Mouse (Mus musculus) embryonic facial prominence, embryonic 12.5 days (tissue): ENCODE measurements around the gene Cyp4f37. TPM values are rescaled to one million over a fixed set of nuclear protein-coding genes. Genes with fewer than 3 reads are reported as not detected.

ENCODE experiments used
- polyA plus RNA-seq: library from polyadenylated mRNA; unstranded; fragments of >200 nt; fragmentation: Nextera tagmentation; extraction: Ambion mirVana; gene quantifications from 2 replicates; pipeline ENCODE4 v1.2.1, GENCODE M21; 2016

The Cyp4f37 gene
- polyA plus RNA-seq, 1 experiment from 2014 or later = not detected

Other genes with a start within 250 kb of the Cyp4f37 start
- 34.0 and 36.5 TPM in 2 replicates for gene Wiz, start 231.9 kb upstream of the Cyp4f37 start, polyA plus RNA-seq
- 0.69 and 0.74 TPM in 2 replicates for gene Rasal3, start 217.7 kb upstream of the Cyp4f37 start, polyA plus RNA-seq
- gene Pglyrp2, start 197.1 kb upstream of the Cyp4f37 start, polyA plus RNA-seq = 0.13 and 0.20 TPM in 2 replicates
- gene Cyp4f39, start 168.6 kb upstream of the Cyp4f37 start, polyA plus RNA-seq = 0.70 and 0.73 TPM in 2 replicates
- 14.5 and 15.6 TPM in 2 replicates for gene Cyp4f17, start 115.3 kb upstream of the Cyp4f37 start, polyA plus RNA-seq
- gene Cyp4f16, start 84.8 kb upstream of the Cyp4f37 start, polyA plus RNA-seq = 26.0 and 28.4 TPM in 2 replicates
- gene Cyp4f40, start 37.6 kb downstream of the Cyp4f37 start, polyA plus RNA-seq = not detected in 2 replicates
- 0.15 and 0.24 TPM in 2 replicates for gene Cyp4f15, start 64.3 kb downstream of the Cyp4f37 start, polyA plus RNA-seq
- gene Zfp871, start 167.0 kb downstream of the Cyp4f37 start, polyA plus RNA-seq = 49.0 and 51.2 TPM in 2 replicates
- gene Zfp811, start 188.6 kb downstream of the Cyp4f37 start, polyA plus RNA-seq = 9.6 and 10.3 TPM in 2 replicates
- gene Zfp799, start 209.0 kb downstream of the Cyp4f37 start, polyA plus RNA-seq = 19.4 and 23.5 TPM in 2 replicates